Mouse (Mus musculus): ENCODE results near the gene P2ry6. TPM values are rescaled to one million over a fixed set of nuclear protein-coding genes. Genes with fewer than 3 reads are reported as not detected.

Gene P2ry6
- total RNA-seq, 2 experiments from 2014 or later = 3.9 to 5.6 TPM

DNA sequence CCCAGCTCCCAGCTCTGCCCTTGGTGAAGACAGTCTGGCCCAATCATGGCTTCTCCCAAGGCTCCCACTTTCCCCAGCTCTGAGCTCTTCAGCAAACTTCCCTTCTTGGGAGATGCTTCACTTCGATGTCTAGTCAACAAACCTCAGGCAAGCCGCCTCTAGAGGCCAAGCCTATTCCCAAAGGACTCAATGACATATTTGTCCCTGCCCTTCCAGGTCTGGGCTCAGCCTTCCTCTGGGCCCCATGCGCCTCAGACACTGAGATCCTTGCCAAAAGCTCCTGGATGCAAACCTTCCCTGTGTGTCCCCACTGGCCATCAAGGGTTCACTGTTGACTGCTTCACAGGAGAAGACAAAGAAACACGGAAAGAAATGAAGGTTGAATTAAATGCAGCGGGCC lies 53.2 kb downstream of the P2ry6 start:
- no peak for DNase-seq (ENCODE audit: extremely low spot score in 1 of 2, low spot score in 1 of 2)

DNA sequence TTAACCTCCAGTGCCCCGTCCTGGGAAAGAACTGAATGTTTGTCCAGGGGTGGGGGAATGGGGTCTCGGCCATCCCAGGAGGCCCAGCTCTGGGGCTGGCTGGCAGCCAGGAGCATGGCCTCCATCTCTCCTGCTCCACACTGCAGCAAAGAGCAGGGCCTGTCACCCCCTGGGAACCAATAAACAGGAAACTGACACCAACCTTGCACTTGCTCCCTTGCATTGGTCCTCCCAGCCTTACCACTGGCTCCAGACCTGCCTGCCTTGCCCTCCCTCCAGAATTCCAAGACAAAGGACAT lies 54.7 kb downstream of the P2ry6 start:
- no peak for DNase-seq (ENCODE audit: extremely low spot score in 1 of 2, low spot score in 1 of 2)

GRCm38 (mm10) chr7:100919006-100919808 lies 55.2 kb downstream of the P2ry6 start:
- no peak for DNase-seq (ENCODE audit: extremely low spot score in 1 of 2, low spot score in 1 of 2)

- DNase-seq (ENCODE audit: extremely low spot score in 1 of 2, low spot score in 1 of 2) = no peak
These were observed 56.3 kb downstream of the P2ry6 start for GRCm38 (mm10) chr7:100918176-100918575.

DNA sequence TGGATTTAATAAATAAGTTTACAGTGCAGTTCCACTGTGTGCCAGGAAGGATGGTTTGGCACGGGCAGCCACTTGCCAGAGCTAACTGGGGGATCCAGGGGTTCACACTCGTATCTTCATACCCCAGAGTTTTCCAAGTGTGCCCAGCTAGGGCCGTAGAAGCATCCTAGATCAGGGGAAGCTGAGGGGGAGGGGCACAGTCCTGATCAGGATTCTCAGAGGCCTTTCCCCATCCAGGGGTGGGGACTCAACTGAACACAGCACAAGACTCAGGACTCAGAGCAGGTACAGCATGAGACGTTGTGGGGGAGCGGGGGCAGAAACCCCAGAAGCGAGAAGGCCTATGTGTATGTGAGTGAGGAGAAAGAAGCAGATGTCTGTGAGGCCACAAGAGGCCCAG lies 56.7 kb downstream of the P2ry6 start:
- no peak for DNase-seq (ENCODE audit: extremely low spot score in 1 of 2, low spot score in 1 of 2)

DNA sequence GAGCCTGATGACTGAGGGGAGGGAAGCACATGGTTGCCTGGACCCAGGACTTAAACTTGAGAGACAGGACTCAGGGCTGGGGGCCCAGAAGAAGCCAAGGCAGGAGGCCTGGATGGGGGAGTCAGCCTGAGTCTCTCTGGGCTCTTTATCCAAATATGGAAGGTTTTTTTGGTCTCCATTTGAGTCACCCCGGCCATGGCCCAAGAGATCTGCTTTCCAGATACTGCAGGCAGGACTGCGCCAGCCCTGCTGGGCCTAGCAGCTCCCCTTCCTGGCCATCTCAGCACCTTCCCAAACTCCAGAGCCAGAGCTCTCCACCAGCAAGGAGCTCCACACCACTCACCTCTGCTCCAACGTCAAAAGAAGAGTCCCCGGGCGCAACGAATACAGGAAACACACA lies 57.9 kb downstream of the P2ry6 start:
- DNase-seq (ENCODE audit: extremely low spot score in 1 of 2, low spot score in 1 of 2) = no peak

GRCm38 (mm10) chr7:100915204-100915603 lies 59.2 kb downstream of the P2ry6 start:
- no peak for DNase-seq (ENCODE audit: extremely low spot score in 1 of 2, low spot score in 1 of 2)

GRCm38 (mm10) chr7:100911791-100912190 lies 62.7 kb downstream of the P2ry6 start:
- no peak for DNase-seq (ENCODE audit: extremely low spot score in 1 of 2, low spot score in 1 of 2)

GRCm38 (mm10) chr7:100911246-100911770 lies 63.1 kb downstream of the P2ry6 start:
- DNase-seq (ENCODE audit: extremely low spot score in 1 of 2, low spot score in 1 of 2) = no peak

DNA sequence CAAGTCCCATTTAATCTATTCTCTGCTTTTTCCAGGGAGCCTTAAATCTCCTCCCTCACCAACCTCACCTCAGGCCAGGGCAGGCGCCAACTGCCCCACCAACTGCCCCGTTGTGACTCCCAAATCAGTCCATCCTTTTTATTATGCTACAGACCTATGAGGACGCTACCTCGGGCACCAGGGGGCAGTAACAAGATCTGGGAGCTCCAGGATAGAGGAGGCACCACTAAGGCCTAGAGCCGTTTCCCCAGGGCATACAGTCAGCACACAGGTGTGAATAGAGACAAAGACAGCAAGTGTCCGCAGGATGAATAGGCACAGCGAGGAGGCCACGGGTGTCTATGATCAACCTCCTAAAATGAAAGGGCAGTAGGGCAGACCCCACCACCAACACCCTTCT lies 65.9 kb downstream of the P2ry6 start:
- no peak for DNase-seq (ENCODE audit: extremely low spot score in 1 of 2, low spot score in 1 of 2)

- DNase-seq (ENCODE audit: extremely low spot score in 1 of 2, low spot score in 1 of 2) = no peak
These were observed 66.4 kb downstream of the P2ry6 start for GRCm38 (mm10) chr7:100908061-100908460.

DNA sequence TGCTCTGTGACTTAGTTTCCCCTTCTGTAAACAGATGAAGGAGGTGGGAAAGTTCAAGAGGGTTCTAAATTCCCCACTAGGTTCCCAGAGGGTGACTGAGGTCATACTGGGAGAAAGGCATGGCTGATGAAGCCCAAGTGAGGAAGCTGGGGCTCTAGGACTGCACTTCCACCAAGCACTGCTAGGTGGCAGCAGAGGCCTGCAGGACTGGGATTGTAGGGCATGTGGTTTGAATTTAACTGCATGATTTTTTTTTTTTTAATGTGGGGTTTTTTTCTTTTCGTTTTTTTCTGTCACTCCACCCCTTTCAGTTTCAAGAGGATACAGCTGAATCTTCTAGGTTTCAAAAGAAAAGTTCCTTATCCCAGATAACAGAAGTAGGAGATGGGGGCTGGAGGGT lies 67.2 kb downstream of the P2ry6 start:
- DNase-seq (ENCODE audit: extremely low spot score in 1 of 2, low spot score in 1 of 2) = peak; percentile 74 to 90

- DNase-seq (ENCODE audit: extremely low spot score in 1 of 2, low spot score in 1 of 2) = no peak
These were observed 68.2 kb downstream of the P2ry6 start for GRCm38 (mm10) chr7:100906029-100906789.

GRCm38 (mm10) chr7:100905037-100905436 lies 69.4 kb downstream of the P2ry6 start:
- DNase-seq (ENCODE audit: extremely low spot score in 1 of 2, low spot score in 1 of 2) = no peak

GRCm38 (mm10) chr7:100904612-100905011 lies 69.8 kb downstream of the P2ry6 start:
- DNase-seq (ENCODE audit: extremely low spot score in 1 of 2, low spot score in 1 of 2) = no peak

DNA sequence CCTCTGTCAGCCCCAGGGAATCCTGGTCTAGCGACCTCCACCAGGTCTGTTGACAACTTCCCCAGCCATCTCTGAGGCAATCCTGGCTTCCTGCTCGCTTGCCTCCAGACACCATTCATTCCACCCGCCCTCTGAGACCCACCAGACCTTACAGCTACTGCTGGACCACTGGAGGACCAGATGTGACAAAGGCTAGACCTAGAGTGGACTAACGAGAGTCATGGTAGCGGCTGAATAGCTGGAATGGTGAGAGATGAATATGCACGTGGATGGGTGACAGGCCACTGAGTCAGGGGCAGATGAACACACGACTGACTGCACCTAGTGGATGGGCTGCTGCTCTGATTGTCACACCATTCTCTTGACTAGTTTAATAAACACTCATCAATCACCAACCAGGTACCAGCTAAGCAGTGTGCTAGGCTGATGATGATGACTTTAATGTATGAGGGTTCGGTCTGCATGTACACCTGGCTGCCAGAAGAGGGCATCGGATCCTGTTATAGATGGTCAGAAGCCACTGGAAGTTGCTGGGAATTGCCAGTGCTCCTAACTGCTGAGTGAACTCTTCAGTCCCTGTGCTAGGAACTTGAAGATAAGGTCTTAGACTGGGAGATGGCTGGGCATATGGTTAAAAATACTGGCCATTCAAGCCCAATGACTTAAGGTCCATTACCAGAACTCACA lies 71.9 kb downstream of the P2ry6 start:
- no peak for DNase-seq (ENCODE audit: extremely low spot score in 1 of 2, low spot score in 1 of 2)

DNA sequence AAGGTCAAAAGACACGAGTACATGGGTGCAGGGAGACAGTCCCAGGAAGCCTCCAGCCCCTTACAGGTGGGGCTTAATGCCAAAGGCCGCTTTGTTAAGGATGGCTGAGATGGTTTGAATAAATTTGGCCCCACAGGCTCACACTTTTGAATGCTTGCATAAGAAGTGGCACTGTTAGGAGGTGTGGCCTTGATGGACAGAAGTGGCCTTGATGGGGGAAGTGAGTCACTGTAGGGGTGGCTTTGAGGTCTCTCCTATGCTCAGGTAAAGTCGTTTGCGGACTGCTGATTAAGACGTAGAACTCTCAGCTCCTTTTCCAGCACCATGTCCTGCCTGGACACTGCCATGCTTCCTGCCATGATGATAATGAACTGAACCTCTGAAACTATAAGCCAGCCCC lies 76.6 kb downstream of the P2ry6 start:
- DNase-seq (ENCODE audit: extremely low spot score in 1 of 2, low spot score in 1 of 2) = no peak

- DNase-seq (ENCODE audit: extremely low spot score in 1 of 2, low spot score in 1 of 2) = no peak
These were observed 79.6 kb downstream of the P2ry6 start for GRCm38 (mm10) chr7:100894833-100895226.

DNA sequence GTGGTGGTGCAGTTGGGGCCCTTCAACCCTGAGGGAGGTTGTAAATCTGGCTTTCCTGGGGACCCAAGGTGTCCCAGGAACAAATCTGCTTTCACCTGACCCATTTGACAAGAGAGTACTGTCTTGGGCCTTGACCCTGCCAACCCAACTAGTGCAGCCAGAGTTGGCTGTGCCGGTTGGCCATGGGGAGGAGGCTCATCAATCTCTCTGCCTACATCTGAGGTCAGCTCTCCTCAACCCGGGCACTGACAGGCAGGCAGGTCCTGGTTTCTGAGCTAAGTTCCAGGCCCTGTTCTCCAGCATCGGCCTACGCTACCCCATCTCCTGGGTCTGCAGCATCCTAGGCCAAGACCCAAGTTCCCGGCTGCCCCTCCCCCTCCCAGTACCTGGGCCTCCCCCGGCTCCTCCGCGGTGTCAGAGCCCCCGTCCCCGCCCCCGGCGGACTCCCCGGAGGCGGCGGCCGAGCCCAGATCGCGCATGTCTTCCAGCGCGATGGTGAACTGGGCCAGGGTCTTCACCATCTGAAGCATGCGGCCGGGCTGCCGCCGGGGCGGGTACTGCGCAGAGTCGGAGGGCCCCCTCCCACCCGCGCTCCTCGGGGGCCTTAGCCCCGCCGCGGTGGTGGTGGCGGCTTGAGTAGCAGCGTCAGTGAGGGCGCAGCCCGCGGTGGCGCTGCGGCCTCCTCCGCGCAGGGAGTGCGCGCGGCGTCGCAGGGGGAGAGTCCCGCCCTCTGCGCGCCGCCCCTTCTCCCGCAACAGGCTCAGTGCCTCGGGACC lies 80.2 kb downstream of the P2ry6 start:
- peak; percentile 48 to 69 for DNase-seq (ENCODE audit: extremely low spot score in 1 of 2, low spot score in 1 of 2)

- DNase-seq (ENCODE audit: extremely low spot score in 1 of 2, low spot score in 1 of 2) = peak; percentile 31 to 35
These were observed 81.0 kb downstream of the P2ry6 start for GRCm38 (mm10) chr7:100893249-100894056.
